Mouse (Mus musculus) layer of hippocampus, adult 9-11 months (tissue): ENCODE data around the gene Tulp2.
"Not testable (repeated sequence)": the region's sequence is repeated elsewhere in the genome, so short reads cannot be mapped to it uniquely, and the experiment has no call there.

Source experiments
- DNase-seq: peaks from one replicate; pipeline ENCODE4 v3.0.0; 2022

Gene Tulp2

DNA sequence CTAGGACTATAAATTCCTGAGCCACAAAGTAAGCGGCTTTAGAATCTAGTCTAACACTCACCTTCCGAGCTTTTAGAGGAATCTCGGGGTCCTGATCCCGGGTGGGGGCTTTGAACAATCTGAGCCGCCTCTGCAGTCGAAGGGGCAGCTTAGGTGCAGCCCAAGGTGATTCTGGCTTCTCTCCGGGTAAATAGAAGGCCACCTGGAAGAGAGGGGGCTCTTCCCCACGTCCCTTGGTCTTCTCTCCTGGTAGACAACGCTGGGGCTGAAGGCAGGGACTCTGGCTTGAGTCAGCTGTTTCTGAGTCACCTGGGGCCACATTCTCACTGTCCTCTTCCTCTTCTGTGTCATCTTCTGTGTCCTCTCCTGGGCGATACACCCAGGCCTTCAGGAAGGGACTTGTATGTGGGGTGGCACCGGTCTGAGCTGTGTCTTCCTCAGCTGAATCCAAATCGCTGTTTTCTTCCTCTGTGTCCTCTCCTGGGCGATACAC lies 42.0 kb downstream of the Tulp2 start:
- DNase-seq: no peak

DNA sequence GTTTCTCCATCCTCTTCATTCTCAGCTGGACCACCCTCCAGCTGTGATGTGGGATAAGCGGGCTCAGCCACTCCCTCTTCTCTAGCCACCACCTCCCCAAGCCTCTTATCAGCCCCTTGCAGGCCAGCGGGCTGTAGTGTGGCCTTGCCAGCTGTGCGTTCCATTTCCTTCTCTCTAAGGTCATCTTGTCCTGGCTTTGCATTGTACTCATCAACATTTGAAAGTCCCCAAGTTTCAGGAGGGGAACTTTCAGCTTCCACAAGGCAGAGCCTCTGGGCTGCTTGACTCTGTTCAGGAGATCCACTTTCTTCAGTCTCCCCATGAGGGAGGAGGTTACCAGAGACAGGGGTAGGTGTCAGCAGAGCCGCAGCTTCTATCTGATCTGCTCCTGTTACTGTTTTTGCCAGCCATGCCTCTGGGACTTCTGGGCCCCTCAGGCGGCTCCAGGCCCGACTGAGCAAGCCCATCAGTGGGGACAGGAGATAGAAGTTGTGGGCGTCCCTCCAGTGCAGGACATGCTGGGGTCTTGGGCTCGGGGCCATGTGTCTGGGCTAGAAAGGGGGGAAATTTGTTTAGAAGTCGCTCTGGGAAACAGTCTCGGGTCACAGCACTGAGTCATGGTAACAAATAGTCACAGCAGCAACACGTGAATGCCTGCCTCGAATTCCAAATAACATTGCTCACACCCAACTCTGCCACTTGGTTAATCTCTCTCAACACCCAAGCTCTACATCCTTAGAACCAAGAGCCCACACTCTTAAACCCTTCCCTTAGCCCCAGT lies 43.4 kb downstream of the Tulp2 start:
- DNase-seq: no peak

DNA sequence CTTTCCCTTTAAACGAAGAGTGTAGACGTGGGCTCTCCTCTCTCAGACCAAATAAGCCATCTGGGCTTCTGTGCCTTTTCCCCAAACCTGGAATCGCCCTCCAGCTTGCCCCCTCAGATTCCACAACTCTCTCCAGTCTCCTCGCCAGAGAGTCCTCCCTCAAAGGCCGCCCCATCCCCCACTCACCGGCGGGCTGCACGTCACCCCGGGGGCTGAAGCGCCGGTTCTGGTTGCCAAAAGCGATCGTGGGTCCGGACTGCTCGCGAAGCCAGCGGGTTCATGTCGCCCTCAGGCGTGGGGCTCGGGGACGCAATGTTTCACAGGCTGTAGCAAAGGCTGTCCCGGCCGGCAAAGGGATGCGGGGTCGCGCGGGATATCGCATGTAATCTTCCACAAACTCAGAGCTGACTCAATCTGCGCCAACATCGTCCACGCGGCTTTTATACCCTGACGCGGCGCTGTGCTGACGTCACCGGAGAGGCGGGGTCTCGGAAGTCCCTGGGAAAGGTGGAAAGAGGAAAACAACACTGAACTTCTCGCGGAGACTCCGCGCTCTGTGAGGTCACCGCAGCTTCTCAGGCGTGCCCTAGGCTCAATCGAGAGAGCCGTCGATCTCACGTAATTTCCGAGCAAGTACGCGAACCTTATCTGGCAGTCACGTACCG lies 44.3 kb downstream of the Tulp2 start, which contains the start of the genes Ppp1r15a and Plekha4:
Gene Ppp1r15a, minus strand, starts transcription at position 460 of the 665 bp plus-strand sequence.
Gene Plekha4, plus strand, starts transcription at position 522 of the 665 bp plus-strand sequence.
- DNase-seq: peak; percentile 88

DNA sequence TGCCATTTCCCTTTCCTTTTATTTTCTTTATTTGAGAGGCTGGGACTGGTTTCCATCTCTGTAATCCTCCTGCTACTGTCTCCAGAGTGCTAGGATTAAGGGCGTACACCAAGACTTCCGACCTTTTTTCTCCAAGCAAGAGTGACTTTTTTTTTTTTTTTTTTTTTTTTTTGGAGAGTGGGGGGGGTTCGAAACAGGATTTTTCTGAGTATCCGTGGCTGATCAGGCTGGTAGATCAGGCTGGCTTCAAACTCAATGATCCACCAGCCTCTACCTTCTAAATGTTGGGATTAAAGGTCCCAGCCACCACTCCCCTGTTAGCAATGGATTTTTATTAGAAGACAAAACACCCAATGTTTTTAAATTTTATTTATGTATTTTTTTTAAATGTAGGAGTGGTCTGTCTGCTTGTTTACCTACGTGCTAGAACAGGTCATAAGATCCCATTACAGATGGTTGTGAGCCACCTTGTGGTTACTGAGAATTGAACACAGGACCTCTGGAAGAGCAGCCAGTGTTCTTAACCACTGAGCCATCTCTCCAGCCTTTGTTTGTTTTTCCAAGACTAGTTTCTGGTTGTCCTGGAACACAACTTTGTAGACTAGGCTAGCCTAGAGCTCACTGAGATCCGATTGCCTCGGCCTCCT lies 44.9 kb downstream of the Tulp2 start:
- no peak for DNase-seq

DNA sequence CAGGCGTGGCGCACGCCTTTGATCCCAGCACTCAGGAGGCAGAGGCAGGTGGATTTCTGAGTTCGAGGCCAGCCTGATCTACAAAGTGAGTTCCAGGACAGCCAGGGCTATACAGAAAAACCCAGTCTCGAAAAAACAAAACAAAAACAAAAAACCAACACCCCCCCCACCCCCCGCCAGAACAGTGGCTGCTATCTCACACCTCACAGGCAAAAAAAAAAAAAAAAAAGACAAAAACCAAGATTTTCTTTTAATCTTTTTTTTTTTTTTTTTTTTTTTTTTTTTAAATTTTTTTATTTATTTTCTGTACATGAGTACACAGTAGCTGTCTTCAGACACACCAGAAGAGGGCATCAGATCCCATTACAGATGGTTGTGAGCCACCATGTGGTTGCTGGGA lies 45.5 kb downstream of the Tulp2 start:
- not testable (repeated sequence) for DNase-seq

DNA sequence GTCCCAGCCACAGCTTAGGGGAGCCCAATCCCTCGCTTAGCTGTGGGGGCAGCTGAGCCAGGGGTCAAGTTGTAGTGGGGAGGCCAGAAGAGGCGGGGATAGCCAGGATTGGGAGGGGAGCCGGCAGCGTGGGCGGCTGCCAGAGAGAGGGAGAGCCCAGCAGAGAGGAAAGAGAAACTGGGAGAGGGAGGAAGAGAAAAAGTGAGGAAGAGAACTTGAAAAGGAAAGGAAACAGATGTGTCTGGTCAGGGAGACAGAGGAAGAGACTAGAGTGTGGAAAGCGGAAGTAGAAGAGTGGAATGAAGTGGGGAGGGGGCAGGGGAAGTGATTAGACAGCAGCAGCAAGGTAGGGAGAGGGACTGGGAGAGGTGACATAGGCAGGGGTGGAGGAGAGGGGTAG lies 47.8 kb downstream of the Tulp2 start:
- no peak for DNase-seq

DNA sequence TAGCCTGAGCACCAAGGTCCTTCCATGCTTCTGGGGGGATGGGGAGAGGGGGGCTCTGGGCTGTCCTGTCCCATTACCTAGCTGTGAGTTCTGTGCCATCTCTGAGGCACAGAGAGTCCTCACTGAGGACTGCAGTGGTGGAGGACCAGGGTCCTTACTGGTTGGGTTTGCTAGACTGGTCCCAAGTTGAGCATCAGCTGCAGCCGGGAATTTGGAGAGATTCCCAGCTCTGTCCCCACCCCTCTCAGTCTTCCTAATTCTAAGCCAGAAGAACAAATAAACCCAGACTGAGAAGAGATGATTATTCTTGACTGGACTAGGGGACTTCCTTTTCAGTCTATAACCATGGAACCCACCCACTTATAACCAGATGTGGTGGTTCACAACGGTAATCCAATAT lies 49.0 kb downstream of the Tulp2 start:
- no peak for DNase-seq

DNA sequence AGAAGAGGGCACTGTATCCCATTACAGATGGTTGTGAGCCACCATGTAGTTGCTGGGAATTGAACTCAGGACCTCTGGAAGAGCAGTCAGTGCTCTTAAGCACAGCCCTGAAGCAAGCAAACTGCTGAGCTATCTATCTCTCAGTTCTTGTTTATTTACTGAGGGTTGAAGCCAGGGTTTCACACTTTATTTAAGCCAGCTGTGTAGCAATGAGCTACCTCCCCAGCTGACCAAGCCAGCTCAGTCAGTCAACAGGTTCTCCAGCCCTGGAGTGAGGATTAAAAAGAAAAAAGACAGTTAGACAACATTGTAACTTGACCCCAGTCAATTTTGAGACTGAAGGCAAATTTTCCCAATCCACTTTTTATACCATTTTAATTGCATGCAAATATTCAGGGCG lies 54.0 kb downstream of the Tulp2 start:
- DNase-seq: no peak

DNA sequence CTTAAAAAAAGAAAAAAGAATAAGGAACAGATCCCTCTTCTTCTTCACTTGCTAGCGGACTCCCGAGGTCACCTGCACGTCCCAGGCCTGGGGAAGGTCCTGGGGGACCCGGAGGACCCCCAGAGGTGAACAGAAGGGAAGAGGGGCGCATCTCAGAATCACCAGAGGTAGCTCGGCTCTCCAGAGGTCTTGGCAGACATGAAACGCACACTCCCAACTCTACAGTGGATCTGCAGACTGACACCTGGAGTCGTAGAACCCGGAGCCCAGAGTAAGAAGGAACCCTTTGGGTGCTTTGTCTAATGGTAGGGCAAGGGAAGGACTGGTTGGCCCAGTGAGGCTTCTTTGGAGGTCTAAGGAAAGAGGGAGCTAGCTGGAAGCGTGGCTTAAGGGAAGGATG lies 55.9 kb downstream of the Tulp2 start:
- no peak for DNase-seq

DNA sequence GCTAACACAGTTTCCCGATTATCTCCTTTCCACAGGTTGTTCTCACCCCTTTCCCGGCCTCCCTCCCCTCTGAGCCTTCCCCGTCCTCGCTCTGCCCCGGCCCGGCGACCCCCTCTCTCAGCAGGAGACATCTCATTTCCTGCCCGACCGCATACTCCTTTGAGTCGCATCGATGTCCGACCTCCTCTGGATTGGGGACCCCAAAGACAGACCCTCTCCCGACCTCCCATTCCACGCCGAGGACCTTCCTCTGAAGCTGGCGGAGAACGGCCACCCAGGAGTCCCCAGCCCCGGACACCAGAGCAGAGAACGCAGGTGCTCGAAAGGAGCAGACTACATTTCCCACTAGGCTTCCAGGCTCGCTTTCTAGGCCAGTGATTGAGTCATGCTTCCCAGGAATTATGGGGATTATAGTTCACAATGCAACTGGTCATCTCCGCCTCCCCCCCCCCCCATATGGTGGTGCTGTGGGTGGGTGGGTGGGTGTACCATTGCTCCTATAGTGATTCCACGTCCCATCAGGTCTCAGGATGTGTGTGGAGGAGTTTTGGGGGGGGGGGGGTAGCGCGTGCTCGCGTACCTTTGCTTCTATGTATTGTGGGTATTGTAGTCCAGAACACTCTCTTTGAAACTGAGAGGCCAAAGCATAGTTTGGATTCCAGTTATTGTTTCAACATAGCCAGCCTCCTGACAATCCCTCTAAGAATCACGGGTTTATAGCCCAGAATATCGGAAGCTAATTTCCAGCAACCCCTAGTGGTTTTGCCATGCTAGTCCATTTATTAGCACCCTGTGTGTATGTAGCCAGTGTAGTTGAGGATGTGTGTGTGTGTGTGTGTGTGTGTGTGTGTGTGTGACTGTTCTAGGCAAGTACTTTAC lies 56.7 kb downstream of the Tulp2 start:
- peak; percentile 74 for DNase-seq

DNA sequence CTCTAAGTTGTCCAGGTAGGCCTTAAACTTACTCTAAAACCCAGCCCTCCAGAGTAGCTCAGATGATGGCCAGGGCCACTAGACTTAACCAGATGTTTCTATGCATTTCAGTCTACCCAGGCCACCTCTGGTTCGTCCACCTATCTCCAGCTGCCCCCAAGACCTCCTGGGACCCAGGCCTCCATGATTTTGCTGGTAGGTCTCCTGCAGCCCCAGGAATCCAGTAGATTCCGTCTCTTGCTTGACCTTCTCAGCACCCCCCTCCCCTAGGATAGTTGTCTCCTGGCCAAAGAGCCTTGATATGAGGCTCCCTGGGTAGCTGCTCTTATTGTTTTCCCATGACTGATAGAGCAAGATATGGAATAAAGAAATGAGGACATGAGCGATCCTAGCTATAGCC lies 57.4 kb downstream of the Tulp2 start:
- no peak for DNase-seq

DNA sequence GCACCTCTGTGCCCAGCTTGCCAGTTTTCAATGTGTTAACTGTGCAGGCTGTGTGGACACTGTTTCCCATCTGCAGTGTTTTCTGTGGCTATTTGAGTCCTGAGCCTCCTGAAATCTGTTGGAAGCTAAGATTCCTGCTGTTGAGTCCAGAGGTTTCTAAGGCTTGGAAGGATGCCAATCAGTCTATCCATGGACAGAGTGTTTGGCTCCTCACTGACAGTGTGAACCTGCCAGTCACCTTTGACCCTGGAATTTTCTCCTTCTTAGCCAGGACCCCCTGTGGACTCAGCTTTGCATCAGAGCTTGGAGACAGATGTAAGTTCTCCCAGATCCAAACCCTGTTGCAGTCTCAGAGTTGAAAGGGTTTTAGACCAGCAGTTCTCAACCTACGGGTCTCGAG lies 58.5 kb downstream of the Tulp2 start:
- DNase-seq: no peak

DNA sequence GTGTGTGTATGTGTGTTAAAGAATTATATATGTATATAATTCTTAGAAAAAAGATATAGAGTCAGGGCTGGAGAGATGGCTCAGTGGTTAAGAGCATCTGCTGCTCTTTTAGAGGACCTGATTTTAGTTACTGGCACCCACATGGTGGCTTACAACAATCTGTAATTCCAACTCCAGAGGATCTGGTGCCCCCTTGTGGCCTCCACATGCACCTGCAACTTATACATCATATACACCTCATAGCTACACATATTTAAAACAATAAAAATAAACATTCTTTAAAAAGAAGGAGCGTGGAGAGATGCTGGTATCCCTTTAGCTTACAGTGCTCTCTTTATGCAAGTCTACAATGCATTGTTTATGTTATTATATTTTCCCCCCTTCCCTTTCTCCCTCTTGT lies 62.8 kb downstream of the Tulp2 start:
- no peak for DNase-seq

DNA sequence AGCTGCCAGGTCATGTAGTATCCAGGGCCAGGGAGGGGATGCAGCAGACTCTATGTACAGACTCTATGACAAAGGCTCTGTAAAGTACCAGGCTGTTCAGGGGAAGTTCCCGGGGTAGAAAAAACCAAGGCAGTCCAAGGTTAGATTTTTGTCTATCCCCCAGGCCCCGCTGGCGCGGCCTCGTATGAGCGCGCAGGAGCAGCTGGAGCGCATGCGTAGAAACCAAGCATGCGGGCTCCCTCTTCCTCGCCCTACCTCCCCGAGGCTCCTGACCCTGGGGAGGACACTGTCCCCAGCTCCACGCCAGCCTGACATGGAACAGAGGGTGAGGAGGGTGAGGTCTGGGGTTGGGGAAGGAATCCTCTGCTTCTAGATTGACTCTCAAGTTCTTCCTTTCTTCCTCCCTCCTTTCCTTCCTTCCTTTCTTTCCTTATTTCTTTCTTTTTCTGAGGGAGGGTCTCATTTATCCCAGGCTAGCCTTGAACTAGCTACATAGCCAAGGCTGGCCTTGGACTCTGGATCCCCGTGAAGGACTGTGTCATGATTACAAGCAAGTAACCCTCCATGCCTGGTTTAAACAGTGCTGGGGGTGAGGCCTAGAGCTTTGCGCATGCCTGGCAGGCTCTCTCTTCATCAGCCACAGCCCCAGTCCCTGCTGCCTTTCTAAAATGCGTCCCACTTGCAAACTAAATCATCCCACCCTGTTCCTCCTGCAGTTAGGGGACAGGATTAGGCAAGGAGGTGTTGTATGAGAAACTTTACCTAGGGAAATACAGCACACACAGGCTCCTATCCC lies 68.2 kb downstream of the Tulp2 start:
- no peak for DNase-seq

DNA sequence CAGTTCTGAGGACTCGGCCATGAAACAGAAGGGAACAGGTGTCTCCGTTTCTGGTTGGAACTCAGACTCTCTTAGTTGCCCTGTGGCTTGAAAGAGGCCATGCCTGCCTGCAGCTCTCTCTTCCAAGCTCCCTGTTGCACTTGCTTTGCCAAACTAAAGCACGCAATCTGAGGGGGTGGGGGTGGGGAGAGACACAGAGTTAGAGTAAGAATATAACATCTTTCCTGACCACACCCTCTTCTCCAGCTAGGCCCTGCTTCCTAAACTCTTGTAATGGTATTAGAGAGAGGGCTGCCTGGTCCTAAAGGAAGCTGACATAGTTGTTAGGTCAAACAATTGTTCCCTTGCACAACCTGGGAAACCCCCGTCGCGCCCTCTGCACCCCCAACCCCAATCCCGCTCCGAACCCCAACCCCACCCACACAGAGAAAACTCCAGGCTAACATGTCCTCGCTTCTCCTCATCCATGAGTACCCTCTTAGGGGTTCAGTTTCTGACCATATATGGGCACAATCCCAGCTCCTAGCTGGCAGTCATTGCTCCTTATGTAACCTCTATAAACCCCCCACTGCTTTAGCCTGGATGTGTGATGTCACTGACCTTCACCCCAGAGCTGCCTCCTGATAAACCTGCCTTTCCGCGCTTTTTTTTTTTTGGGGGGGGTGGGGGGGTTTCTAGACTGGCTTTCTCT lies 69.3 kb downstream of the Tulp2 start:
- DNase-seq: no peak

DNA sequence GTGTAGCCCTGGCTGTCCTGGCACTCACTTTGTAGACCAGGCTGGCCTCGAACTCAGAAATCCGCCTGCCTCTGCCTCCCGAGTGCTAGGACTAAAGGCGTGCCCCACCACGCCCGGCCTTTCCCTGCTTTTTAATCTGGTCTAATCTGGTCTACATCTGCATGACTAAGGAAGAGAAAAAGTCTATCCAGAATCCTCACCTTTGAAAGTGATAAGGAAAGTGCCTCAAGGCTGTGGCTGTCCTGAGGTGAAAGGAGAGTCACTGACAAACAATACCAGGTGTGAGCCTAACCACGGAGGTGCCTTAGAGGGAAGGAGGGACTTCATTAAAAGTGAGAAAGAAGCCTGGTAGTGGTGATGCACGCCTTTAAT lies 69.8 kb downstream of the Tulp2 start:
- DNase-seq: no peak

DNA sequence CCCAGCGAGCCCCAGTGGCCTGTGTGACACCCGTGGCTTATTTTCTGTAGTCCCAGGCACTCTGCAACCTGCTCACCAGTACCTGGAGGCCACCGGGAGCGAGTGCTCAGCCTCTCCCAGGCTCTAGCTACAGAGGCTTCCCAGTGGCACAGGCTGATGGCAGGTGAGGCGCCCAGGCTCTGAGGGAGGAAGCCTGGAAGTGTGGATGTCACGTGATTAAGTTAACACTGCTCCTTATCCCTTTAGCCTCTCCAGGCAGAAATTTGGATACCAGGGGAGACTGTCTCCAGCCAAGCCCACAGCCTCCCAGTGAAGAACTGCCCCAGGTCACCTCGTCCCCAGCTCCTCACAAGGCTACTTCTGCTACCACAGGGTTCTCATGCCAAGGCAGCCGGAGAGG lies 71.8 kb downstream of the Tulp2 start:
- DNase-seq: no peak

DNA sequence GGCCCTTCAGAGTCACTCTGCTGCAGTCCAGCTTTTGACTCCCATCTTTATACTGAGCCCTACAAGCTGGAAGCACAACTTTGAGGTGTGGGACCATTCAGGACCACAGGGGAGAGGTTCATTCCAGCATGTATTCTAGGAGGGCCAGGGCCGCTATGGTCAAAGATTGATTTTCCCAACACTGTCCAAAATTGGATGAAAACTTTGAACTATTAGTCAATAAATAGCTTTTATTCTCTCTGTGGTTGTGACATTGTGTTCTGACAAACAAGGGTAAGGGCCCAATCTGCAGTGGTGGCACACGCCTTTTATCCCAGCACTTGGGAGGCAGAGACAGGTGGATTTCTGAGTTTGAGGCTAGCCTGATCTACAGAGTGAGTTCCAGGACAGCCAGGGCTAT lies 72.3 kb downstream of the Tulp2 start:
- DNase-seq: no peak

DNA sequence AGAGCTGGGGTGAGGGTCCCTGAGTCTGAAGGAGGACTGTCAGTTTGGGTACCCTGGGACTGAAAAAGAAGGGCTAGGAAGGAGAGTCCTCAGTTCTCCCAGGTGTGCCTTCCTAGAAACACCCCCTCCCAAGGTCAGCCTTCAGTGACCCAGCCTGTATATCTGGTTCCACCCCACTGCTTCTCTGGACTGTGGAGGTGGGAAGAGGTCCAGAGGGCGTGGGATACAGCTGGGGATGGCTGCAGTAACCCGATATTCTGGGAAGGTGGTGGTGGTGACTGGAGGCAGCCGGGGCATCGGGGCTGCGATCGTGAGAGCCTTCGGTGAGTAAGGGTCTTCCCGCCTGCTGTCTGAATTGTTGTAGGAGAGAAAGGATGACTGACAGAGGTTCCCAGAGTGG lies 73.1 kb downstream of the Tulp2 start, which contains the start of gene Hsd17b14:
Gene Hsd17b14, plus strand, starts transcription at position 150 of the 400 bp plus-strand sequence.
- DNase-seq: no peak

DNA sequence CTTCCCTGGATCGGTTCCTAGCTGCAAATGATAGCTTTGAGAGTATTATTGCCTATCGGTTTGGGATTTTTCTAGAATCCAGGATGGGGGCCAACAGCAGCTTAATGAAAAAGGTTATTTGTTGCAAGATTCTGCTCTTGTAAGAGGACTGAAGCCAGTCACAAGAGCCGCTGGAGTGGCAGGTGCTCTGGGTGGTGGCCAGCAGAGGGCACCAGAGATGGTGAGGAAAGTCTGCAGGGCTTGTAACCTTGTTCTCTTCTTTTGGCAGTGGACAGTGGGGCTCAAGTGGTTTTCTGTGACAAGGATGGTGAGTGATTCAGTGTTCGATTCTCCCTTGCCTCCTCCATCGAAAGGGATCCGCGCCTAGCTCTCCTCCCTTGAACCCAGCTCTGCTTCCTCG lies 74.1 kb downstream of the Tulp2 start:
- peak; percentile 67 for DNase-seq

DNA sequence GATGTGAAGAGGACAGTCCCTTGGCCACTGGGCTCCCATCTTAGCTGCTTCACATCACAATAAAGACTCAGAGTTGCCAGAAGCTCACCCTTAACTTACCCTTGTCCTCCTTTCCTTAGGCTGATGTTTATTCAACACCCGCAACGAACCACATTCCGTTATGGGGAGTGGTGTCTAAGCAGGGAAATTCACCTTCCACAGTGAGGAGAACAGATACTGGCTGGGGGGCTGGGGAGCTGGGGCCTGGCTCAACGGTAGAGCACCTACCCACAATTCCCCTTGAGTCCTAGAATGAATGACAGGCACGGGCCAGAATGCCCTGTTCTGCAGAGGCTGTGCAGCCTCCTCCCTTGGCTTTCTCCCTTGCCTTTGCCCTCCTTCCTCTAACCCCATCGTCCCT lies 77.2 kb downstream of the Tulp2 start:
- DNase-seq: no peak
